Mouse (Mus musculus): ENCODE measurements around the gene Zfp944.

Gene Zfp944

GRCm38 (mm10) chr17:22361101-22361781 is at the start of gene Zfp944, which contains the start of gene Zfp758:
Gene Zfp944, minus strand, starts transcription at chr17:22361400.
Gene Zfp758, plus strand, starts transcription at chr17:22361453.
- under 1% methylated on average over 31 of the region's 43 CpGs for WGBS

GRCm38 (mm10) chr17:22410756-22411155 is 49.6 kb upstream of the Zfp944 start:
- WGBS = 81% methylated on average over 2 of the region's 2 CpGs

GRCm38 (mm10) chr17:22363895-22364294 is 2.7 kb upstream of the Zfp944 start:
- WGBS = 97% methylated on average over 3 of the region's 3 CpGs

GRCm38 (mm10) chr17:22360572-22360971 is 628 bp downstream of the Zfp944 start:
- 21% methylated on average over 5 of the region's 5 CpGs for WGBS

- 14% methylated on average over 2 of the region's 2 CpGs for WGBS
Observed at GRCm38 (mm10) chr17:22315247-22315646, 46.0 kb downstream of the Zfp944 start.

- WGBS = under 1% methylated on average over 20 of the region's 20 CpGs
Observed at GRCm38 (mm10) chr17:22314730-22315226, 46.4 kb downstream of the Zfp944 start, which contains the start of gene CT030661.1. Gene CT030661.1, minus strand, starts transcription at chr17:22314837.

- WGBS = 0% methylated on average over 3 of the region's 3 CpGs
Observed at GRCm38 (mm10) chr17:22314219-22314618, 47.0 kb downstream of the Zfp944 start.
